Mouse (Mus musculus) E14TG2a.4 (cell line): ENCODE results near the gene Atf1.

Source experiments
- CTCF ChIP-seq: conservative IDR thresholded peaks from 2 replicates; pipeline ENCODE4 v1.5.1; 2014; ENCODE audit warnings: low read length
- NANOG ChIP-seq: IDR thresholded peaks from 2 replicates; pipeline ENCODE4 v1.6.1; 2014; ENCODE audit warnings: borderline replicate concordance, low read length, mixed read lengths
- POU5F1 ChIP-seq: IDR thresholded peaks from 2 replicates; pipeline ENCODE4 v1.6.1; 2014; ENCODE audit warnings: low read length, borderline replicate concordance

GRCm38 (mm10) chr15:100231616-100232525, 4.3 kb downstream of the Atf1 start:
- no peak for TF ChIP-seq CTCF
- no peak; the same call in 1 of the 2 replicates for TF ChIP-seq NANOG
- TF ChIP-seq POU5F1: no peak
